Mouse (Mus musculus) liver, embryonic 13.5 days (tissue): Measurements from ENCODE around the gene Kdelc2. TPM values are rescaled to one million over a fixed set of nuclear protein-coding genes. Genes with fewer than 3 reads are reported as not detected.

Source experiments
- microRNA-seq: library from miRNA; unstranded; fragments of <30 nt; microRNA quantifications from one replicate; pipeline ENCODE4, GENCODE M21; 2016
- polyA plus RNA-seq: library from polyadenylated mRNA; unstranded; fragments of >200 nt; fragmentation: Nextera tagmentation; extraction: Ambion mirVana; gene quantifications from 2 replicates; pipeline ENCODE4 v1.2.1, GENCODE M21; 2015

Kdelc2 gene
- polyA plus RNA-seq, 1 experiment from 2014 or later, result 5.3 TPM

Small RNAs within 50 kb of the gene (microRNA-seq; reads per million reads assigned to microRNA genes)
- not detected for gene Mir130c

Other genes with a start within 250 kb of the Kdelc2 start
- gene Ddx10, start 136.0 kb upstream of the Kdelc2 start, polyA plus RNA-seq, result 18.7 and 22.7 TPM in 2 replicates
- 0.16 and 0.24 TPM in 2 replicates for gene Exph5, start 82.4 kb upstream of the Kdelc2 start, polyA plus RNA-seq
- gene 4930550C14Rik, start 18.3 kb downstream of the Kdelc2 start, polyA plus RNA-seq, result 0.90 and 1.2 TPM in 2 replicates
- gene Atm, start 152.7 kb downstream of the Kdelc2 start, polyA plus RNA-seq, result 5.0 and 7.0 TPM in 2 replicates
- gene Npat, start 153.0 kb downstream of the Kdelc2 start, polyA plus RNA-seq, result 8.0 and 11.1 TPM in 2 replicates
- gene Acat1, start 226.4 kb downstream of the Kdelc2 start, polyA plus RNA-seq, result 58.2 and 71.8 TPM in 2 replicates